Mouse (Mus musculus) midbrain, embryonic 11.5 days (tissue): ENCODE measurements at regions not wholly inside any gene's neighbourhood (a gene's known extent, or its start where the extent isn't known, plus 50 kb on each side); places are given as distances from the start of the nearest gene placed in this dataset.

Experiments
- ATAC-seq: fragments of 200-750 bp; cut with Nextera tagmentation; 2 replicates; pipeline ENCODE4 v1.8.0; 2017; ENCODE audit warnings: moderate TSS enrichment, moderate library complexity; ENCODE audit not compliant: low FRiP score
- DNase-seq: peaks from one replicate; pipeline ENCODE4 v3.0.0; 2015; ENCODE audit warnings: low spot score; ENCODE audit errors: missing footprints
- H3K27ac ChIP-seq: fragments of 300-500 bp; sonication (generic); 2 replicates; pipeline ENCODE4 v1.5.1; 2014; ENCODE audit warnings: low read depth, low read length
- H3K27me3 ChIP-seq: fragments of 300-500 bp; sonication (generic); 2 replicates; pipeline ENCODE4 v1.6.1; 2014; ENCODE audit warnings: mild to moderate bottlenecking, low read length, moderate library complexity, mixed read lengths; ENCODE audit not compliant: control insufficient read depth, insufficient read depth
- H3K36me3 ChIP-seq: fragments of 300-500 bp; sonication (generic); 2 replicates; pipeline ENCODE4 v1.6.1; 2014; ENCODE audit warnings: mild to moderate bottlenecking, low read length, moderate library complexity, mixed read lengths; ENCODE audit not compliant: control insufficient read depth, insufficient read depth
- H3K4me1 ChIP-seq: fragments of 300-500 bp; sonication (generic); 2 replicates; pipeline ENCODE4 v1.6.1; 2014; ENCODE audit warnings: low read length; ENCODE audit not compliant: control insufficient read depth, insufficient read depth
- H3K4me2 ChIP-seq: fragments of 300-500 bp; sonication (generic); 2 replicates; pipeline ENCODE4 v1.6.1; 2014; ENCODE audit warnings: mild to moderate bottlenecking, moderate library complexity
- H3K4me3 ChIP-seq: fragments of 300-500 bp; sonication (generic); 2 replicates; pipeline ENCODE4 v1.5.1; 2014; ENCODE audit warnings: low read depth, low read length
- H3K9ac ChIP-seq: fragments of 300-500 bp; sonication (generic); 2 replicates; pipeline ENCODE4 v1.6.1; 2014; ENCODE audit warnings: low read length
- H3K9me3 ChIP-seq: fragments of 300-500 bp; sonication (generic); 2 replicates; pipeline ENCODE4 v1.6.1; 2016; ENCODE audit warnings: low read length; ENCODE audit not compliant: control insufficient read depth
- WGBS: fragments of 180-500 bp; shearing (Covaris S2); extraction: QIAGEN DNeasy Blood & Tissue Kit; methylation state at CpG from one replicate; pipeline ENCODE4 v1.1.7; 2014; 5-methylcytosine and 5-hydroxymethylcytosine counted together

GRCm38 (mm10) chrX:14592793-14593192, 381.8 kb downstream of the H2al1n start:
- H3K4me2 ChIP-seq, result no peak overlapping the region
- H3K4me3 ChIP-seq, result no peak overlapping the region
- DNase-seq, result no peak
- WGBS, result 88% methylated on average over 1 of the region's 1 CpGs
- H3K9me3 ChIP-seq, result no peaks in the 10 kb centered on the region
- H3K9ac ChIP-seq, result no peak overlapping the region
- no peaks in the 10 kb centered on the region for H3K36me3 ChIP-seq
- no peaks in the 10 kb centered on the region for H3K27me3 ChIP-seq
- no peaks in the 10 kb centered on the region for H3K4me1 ChIP-seq
- H3K27ac ChIP-seq, result no peak overlapping the region
- ATAC-seq, result no peak

- ATAC-seq, result no peak
- no peak overlapping the region for H3K9ac ChIP-seq
- no peak for DNase-seq
- no peaks in the 10 kb centered on the region for H3K9me3 ChIP-seq
- no peak overlapping the region for H3K4me2 ChIP-seq
- H3K36me3 ChIP-seq, result no peaks in the 10 kb centered on the region
- H3K4me3 ChIP-seq, result no peak overlapping the region
- H3K27ac ChIP-seq, result no peak overlapping the region
- H3K27me3 ChIP-seq, result no peaks in the 10 kb centered on the region
- H3K4me1 ChIP-seq, result no peaks in the 10 kb centered on the region
Measured at GRCm38 (mm10) chrX:14596799-14597198, 385.9 kb downstream of the H2al1n start.

GRCm38 (mm10) chrX:14601916-14602315, 391.0 kb downstream of the H2al1n start:
- H3K9me3 ChIP-seq, result no peaks in the 10 kb centered on the region
- H3K4me1 ChIP-seq, result no peaks in the 10 kb centered on the region
- no peaks in the 10 kb centered on the region for H3K27me3 ChIP-seq
- no peak overlapping the region for H3K27ac ChIP-seq
- DNase-seq (no peak), ATAC-seq (no peak)
- H3K9ac ChIP-seq, result no peak overlapping the region
- H3K4me3 ChIP-seq, result no peak overlapping the region
- H3K36me3 ChIP-seq, result no peaks in the 10 kb centered on the region
- H3K4me2 ChIP-seq, result no peak overlapping the region
- WGBS, result 91% methylated on average over 2 of the region's 2 CpGs

DNA sequence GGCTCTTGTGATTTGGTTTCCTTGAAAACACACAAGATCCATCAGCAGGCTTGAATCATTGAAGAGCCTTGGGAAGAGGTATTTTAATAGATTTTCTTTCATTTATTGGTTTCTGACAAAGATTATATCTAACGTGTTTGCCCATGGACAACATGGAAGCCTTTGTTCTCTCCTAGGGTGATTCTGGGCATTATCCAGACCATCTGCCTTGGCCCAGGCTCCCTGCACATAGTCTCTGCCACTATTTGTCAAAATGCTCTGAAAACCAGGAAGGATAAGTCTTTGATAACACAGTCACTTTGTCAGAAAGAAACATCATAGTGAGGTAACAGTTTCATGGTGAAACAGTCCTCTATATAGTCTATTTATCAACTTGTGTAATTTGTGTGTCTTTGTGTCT, 398.2 kb downstream of the H2al1n start:
- ATAC-seq, result no peak
- H3K9me3 ChIP-seq, result no peaks in the 10 kb centered on the region
- WGBS, result 95% methylated on average over 1 of the region's 1 CpGs

DNA sequence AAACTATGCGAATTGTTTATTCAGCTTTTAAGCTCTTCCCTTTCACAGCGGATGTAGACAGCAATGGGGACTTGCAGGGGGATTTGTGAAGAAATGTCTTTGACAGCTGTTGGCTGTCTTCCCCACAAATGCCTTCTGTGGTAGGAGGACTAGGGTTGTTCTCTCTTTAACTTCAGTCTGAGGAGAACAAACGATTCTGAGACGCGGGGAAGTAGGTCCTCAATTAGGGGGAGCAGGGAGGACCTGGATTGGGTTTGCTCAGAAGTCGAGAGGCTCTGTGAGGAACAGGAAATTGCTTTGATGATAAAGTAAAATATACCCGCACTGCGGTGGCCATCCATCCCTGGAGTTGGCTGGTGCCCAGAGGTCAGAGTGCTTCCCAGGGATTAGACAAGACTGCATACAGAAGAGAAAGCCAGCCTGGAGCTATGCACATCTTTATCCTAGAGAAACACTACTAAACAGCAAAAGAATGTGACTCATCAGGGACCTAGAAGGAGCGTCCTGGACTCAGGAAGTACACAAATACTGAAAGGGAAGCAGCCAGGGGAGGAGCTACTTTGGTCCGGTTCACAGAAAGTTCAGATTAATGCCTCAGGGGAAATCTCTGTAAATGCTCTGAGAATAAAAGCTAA, 417.4 kb downstream of the H2al1n start:
- WGBS, result 27% methylated on average over 10 of the region's 10 CpGs
- Histone ChIP-seq H3K9ac (no peak overlapping the region), H3K9me3 (no peaks in the 10 kb centered on the region), H3K4me2 (no peak overlapping the region), H3K4me1 (no peaks in the 10 kb centered on the region), H3K27ac (no peak overlapping the region; the same call in 1 of the 2 replicates), H3K4me3 (no peak overlapping the region), H3K27me3 (no peaks in the 10 kb centered on the region), H3K36me3 (no peaks in the 10 kb centered on the region)
- ATAC-seq (peak; percentile 91), DNase-seq (peak; percentile 87)

More for the DNA sequence above, 398.2 kb downstream of the H2al1n start:
- Histone ChIP-seq H3K27me3 (no peaks in the 10 kb centered on the region), H3K36me3 (no peaks in the 10 kb centered on the region), H3K27ac (no peak overlapping the region), H3K4me1 (no peaks in the 10 kb centered on the region), H3K9ac (no peak overlapping the region), H3K4me3 (no peak overlapping the region), H3K4me2 (no peak overlapping the region)
- DNase-seq, result no peak

GRCm38 (mm10) chrX:14639378-14639777, 428.4 kb downstream of the H2al1n start:
- 91% methylated on average over 3 of the region's 3 CpGs for WGBS
- Histone ChIP-seq H3K4me1 (no peaks in the 10 kb centered on the region), H3K9ac (no peak overlapping the region)

GRCm38 (mm10) chrX:14664852-14665251, 453.9 kb downstream of the H2al1n start:
- no peak overlapping the region for H3K9ac ChIP-seq
- no peak overlapping the region for H3K4me3 ChIP-seq
- no peaks in the 10 kb centered on the region for H3K27me3 ChIP-seq
- no peaks in the 10 kb centered on the region for H3K9me3 ChIP-seq
- H3K4me1 ChIP-seq, result no peaks in the 10 kb centered on the region
- WGBS, result 24% methylated on average over 3 of the region's 3 CpGs
- no peak overlapping the region for H3K27ac ChIP-seq
- ATAC-seq, result peak; percentile 92
- DNase-seq, result peak; percentile 84
- H3K4me2 ChIP-seq, result no peak overlapping the region
- H3K36me3 ChIP-seq, result no peaks in the 10 kb centered on the region

More at GRCm38 (mm10) chrX:14639378-14639777, 428.4 kb downstream of the H2al1n start:
- no peaks in the 10 kb centered on the region for H3K9me3 ChIP-seq
- no peak overlapping the region for H3K4me3 ChIP-seq
- H3K27me3 ChIP-seq, result no peaks in the 10 kb centered on the region
- H3K27ac ChIP-seq, result no peak overlapping the region
- DNase-seq (no peak), ATAC-seq (no peak)
- no peaks in the 10 kb centered on the region for H3K36me3 ChIP-seq
- H3K4me2 ChIP-seq, result no peak overlapping the region

DNA sequence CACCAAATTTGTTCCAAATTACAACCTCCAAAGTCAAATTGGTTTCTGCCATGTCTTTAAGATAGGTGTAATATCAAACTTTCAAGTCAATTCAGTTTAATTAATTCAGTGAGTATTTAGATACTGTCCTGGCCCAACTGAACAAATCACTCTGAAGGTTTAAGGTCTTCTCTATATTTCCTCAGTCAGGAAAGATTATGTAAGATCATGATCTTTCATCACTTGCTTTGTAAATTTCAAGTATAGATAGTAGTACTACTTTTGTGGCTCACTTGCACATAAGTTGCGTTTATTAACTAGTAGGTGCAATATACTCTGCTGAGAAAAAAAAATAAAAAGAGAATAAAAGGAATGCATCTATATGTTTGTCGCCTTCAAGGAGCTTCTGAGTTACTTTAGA, 485.4 kb downstream of the H2al1n start:
- Histone ChIP-seq H3K4me3 (no peak overlapping the region), H3K9ac (no peak overlapping the region), H3K36me3 (no peaks in the 10 kb centered on the region), H3K27me3 (no peaks in the 10 kb centered on the region), H3K27ac (no peak overlapping the region), H3K4me1 (no peaks in the 10 kb centered on the region), H3K9me3 (no peaks in the 10 kb centered on the region), H3K4me2 (no peak overlapping the region)
- DNase-seq, result no peak
- 89% methylated on average over 2 of the region's 2 CpGs for WGBS
- ATAC-seq, result no peak

DNA sequence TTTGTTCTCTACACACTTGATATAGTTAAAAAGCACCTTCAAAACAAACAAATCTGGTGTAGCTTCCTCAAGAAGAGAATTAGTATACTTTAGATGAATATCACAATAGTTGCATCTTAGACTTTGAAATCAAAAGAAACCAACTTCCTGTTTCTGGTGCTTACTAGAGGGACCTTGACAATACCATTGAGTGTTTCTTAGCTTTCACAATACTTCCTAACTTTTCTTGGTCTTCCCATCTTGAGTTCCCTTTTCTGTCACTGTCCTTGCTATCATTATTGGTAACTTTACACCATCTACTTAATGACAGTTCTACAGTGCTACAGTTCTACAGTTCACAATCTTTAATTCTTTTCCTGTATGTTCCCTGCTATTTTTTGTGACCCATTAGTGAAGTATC, 528.1 kb downstream of the H2al1n start:
- Histone ChIP-seq H3K27ac (no peak overlapping the region), H3K27me3 (no peaks in the 10 kb centered on the region), H3K4me2 (no peak overlapping the region), H3K9ac (no peak overlapping the region), H3K36me3 (no peaks in the 10 kb centered on the region), H3K4me1 (no peaks in the 10 kb centered on the region), H3K4me3 (no peak overlapping the region), H3K9me3 (no peaks in the 10 kb centered on the region)
- no peak for ATAC-seq
- DNase-seq, result no peak
